Mouse (Mus musculus): ENCODE data around the gene Ssbp3. TPM values are rescaled to one million over a fixed set of nuclear protein-coding genes. Genes with fewer than 3 reads are reported as not detected.

The Ssbp3 gene
- total and polyA plus RNA-seq, 2 experiments: 12.9 to 36.7 TPM

- Histone ChIP-seq H3K9ac (ENCODE audit: low read depth, low read length) (no peak overlapping the region), H3K27ac (replicated peaks; ENCODE audit: insufficient read depth, low read depth, low read length) (no peak overlapping the region), H3K4me3 (ENCODE audit: insufficient read depth, low read depth, low read length) (no peak overlapping the region), H3K36me3 (ENCODE audit: control insufficient read depth, insufficient read depth, low read length) (peaks cover 4% of the 10 kb centered on the region; the same call in 1 of the 2 replicates), H3K27me3 (ENCODE audit: control insufficient read depth, insufficient read depth, low read length) (no peaks in the 10 kb centered on the region), H3K79me2 (ENCODE audit: control insufficient read depth, insufficient read depth, low read length) (no peaks in the 10 kb centered on the region), H3K4me1 (ENCODE audit: control insufficient read depth, insufficient read depth, low read length) (no peaks in the 10 kb centered on the region)
- no peak for DNase-seq (ENCODE audit: extremely low read depth, low read depth, low spot score)
- 100% methylated on average over 2 of the region's 2 CpGs for WGBS
- TF ChIP-seq CTCF (IDR thresholded peaks at IDR 0.05; ENCODE audit: low read depth, low read length) (no peak), POLR2A (IDR thresholded peaks at IDR 0.05; ENCODE audit: extremely low read depth, insufficient read depth, low read length) (no peak)
Measured at GRCm38 (mm10) chr4:107036985-107037384, 126.5 kb downstream of the Ssbp3 start.

- peaks cover 2% of the 10 kb centered on the region; the same call in 1 of the 2 replicates for H3K36me3 ChIP-seq (ENCODE audit: control insufficient read depth, insufficient read depth, low read length)
- H3K9ac ChIP-seq (ENCODE audit: low read depth, low read length): no peak overlapping the region
- no peak overlapping the region for H3K4me3 ChIP-seq (ENCODE audit: insufficient read depth, low read depth, low read length)
- no peak overlapping the region for H3K27ac ChIP-seq (replicated peaks; ENCODE audit: insufficient read depth, low read depth, low read length)
- WGBS: 93% methylated on average over 4 of the region's 4 CpGs
- no peaks in the 10 kb centered on the region for H3K79me2 ChIP-seq (ENCODE audit: control insufficient read depth, insufficient read depth, low read length)
- DNase-seq (ENCODE audit: extremely low read depth, low read depth, low spot score): no peak
- TF ChIP-seq POLR2A (IDR thresholded peaks at IDR 0.05; ENCODE audit: extremely low read depth, insufficient read depth, low read length) (no peak), CTCF (IDR thresholded peaks at IDR 0.05; ENCODE audit: low read depth, low read length) (no peak)
- H3K4me1 ChIP-seq (ENCODE audit: control insufficient read depth, insufficient read depth, low read length): no peaks in the 10 kb centered on the region
- no peaks in the 10 kb centered on the region for H3K27me3 ChIP-seq (ENCODE audit: control insufficient read depth, insufficient read depth, low read length)
Measured at GRCm38 (mm10) chr4:107038303-107038702, 127.8 kb downstream of the Ssbp3 start.

- Histone ChIP-seq H3K27me3 (ENCODE audit: control insufficient read depth, insufficient read depth, low read length) (no peaks in the 10 kb centered on the region), H3K4me3 (ENCODE audit: insufficient read depth, low read depth, low read length) (no peak overlapping the region), H3K36me3 (ENCODE audit: control insufficient read depth, insufficient read depth, low read length) (peaks cover 4% of the 10 kb centered on the region; the same call in 1 of the 2 replicates), H3K27ac (replicated peaks; ENCODE audit: insufficient read depth, low read depth, low read length) (no peak overlapping the region), H3K79me2 (ENCODE audit: control insufficient read depth, insufficient read depth, low read length) (no peaks in the 10 kb centered on the region), H3K9ac (ENCODE audit: low read depth, low read length) (no peak overlapping the region), H3K4me1 (ENCODE audit: control insufficient read depth, insufficient read depth, low read length) (no peaks in the 10 kb centered on the region)
- no peak for TF ChIP-seq POLR2A (IDR thresholded peaks at IDR 0.05; ENCODE audit: extremely low read depth, insufficient read depth, low read length)
- no peak for TF ChIP-seq CTCF (IDR thresholded peaks at IDR 0.05; ENCODE audit: low read depth, low read length)
- DNase-seq (ENCODE audit: extremely low read depth, low read depth, low spot score): no peak
- WGBS: 97% methylated on average over 8 of the region's 8 CpGs
Measured at GRCm38 (mm10) chr4:107039270-107039669, 128.8 kb downstream of the Ssbp3 start.

- H3K36me3 ChIP-seq (ENCODE audit: control insufficient read depth, insufficient read depth, low read length): peaks cover 4% of the 10 kb centered on the region; the same call in 1 of the 2 replicates
- no peak overlapping the region for H3K9ac ChIP-seq (ENCODE audit: low read depth, low read length)
- WGBS: 86% methylated on average over 6 of the region's 6 CpGs
- H3K27me3 ChIP-seq (ENCODE audit: control insufficient read depth, insufficient read depth, low read length): no peaks in the 10 kb centered on the region
- TF ChIP-seq CTCF (IDR thresholded peaks at IDR 0.05; ENCODE audit: low read depth, low read length) (no peak), POLR2A (IDR thresholded peaks at IDR 0.05; ENCODE audit: extremely low read depth, insufficient read depth, low read length) (no peak)
- no peaks in the 10 kb centered on the region for H3K4me1 ChIP-seq (ENCODE audit: control insufficient read depth, insufficient read depth, low read length)
- DNase-seq (ENCODE audit: extremely low read depth, low read depth, low spot score): no peak
- no peaks in the 10 kb centered on the region for H3K79me2 ChIP-seq (ENCODE audit: control insufficient read depth, insufficient read depth, low read length)
- no peak overlapping the region for H3K4me3 ChIP-seq (ENCODE audit: insufficient read depth, low read depth, low read length)
- no peak overlapping the region for H3K27ac ChIP-seq (replicated peaks; ENCODE audit: insufficient read depth, low read depth, low read length)
Measured at GRCm38 (mm10) chr4:107042304-107042703, 131.8 kb downstream of the Ssbp3 start.

- DNase-seq (ENCODE audit: extremely low read depth, low read depth, low spot score): no peak
- no peak overlapping the region for H3K4me3 ChIP-seq (ENCODE audit: insufficient read depth, low read depth, low read length)
- H3K27ac ChIP-seq (replicated peaks; ENCODE audit: insufficient read depth, low read depth, low read length): no peak overlapping the region
- no peaks in the 10 kb centered on the region for H3K4me1 ChIP-seq (ENCODE audit: control insufficient read depth, insufficient read depth, low read length)
- H3K79me2 ChIP-seq (ENCODE audit: control insufficient read depth, insufficient read depth, low read length): no peaks in the 10 kb centered on the region
- peaks cover 2% of the 10 kb centered on the region; the same call in 1 of the 2 replicates for H3K36me3 ChIP-seq (ENCODE audit: control insufficient read depth, insufficient read depth, low read length)
- TF ChIP-seq CTCF (IDR thresholded peaks at IDR 0.05; ENCODE audit: low read depth, low read length) (no peak), POLR2A (IDR thresholded peaks at IDR 0.05; ENCODE audit: extremely low read depth, insufficient read depth, low read length) (no peak)
- H3K9ac ChIP-seq (ENCODE audit: low read depth, low read length): no peak overlapping the region
- H3K27me3 ChIP-seq (ENCODE audit: control insufficient read depth, insufficient read depth, low read length): no peaks in the 10 kb centered on the region
- WGBS: 95% methylated on average over 13 of the region's 13 CpGs
Measured at GRCm38 (mm10) chr4:107045188-107045587, 134.7 kb downstream of the Ssbp3 start.

- Histone ChIP-seq H3K4me1 (ENCODE audit: control insufficient read depth, insufficient read depth, low read length) (no peaks in the 10 kb centered on the region), H3K27ac (replicated peaks; ENCODE audit: insufficient read depth, low read depth, low read length) (no peak overlapping the region), H3K9ac (ENCODE audit: low read depth, low read length) (no peak overlapping the region), H3K4me3 (ENCODE audit: insufficient read depth, low read depth, low read length) (no peak overlapping the region), H3K79me2 (ENCODE audit: control insufficient read depth, insufficient read depth, low read length) (no peaks in the 10 kb centered on the region), H3K36me3 (ENCODE audit: control insufficient read depth, insufficient read depth, low read length) (peaks cover 2% of the 10 kb centered on the region; the same call in 1 of the 2 replicates), H3K27me3 (ENCODE audit: control insufficient read depth, insufficient read depth, low read length) (no peaks in the 10 kb centered on the region)
- no peak for DNase-seq (ENCODE audit: extremely low read depth, low read depth, low spot score)
- TF ChIP-seq CTCF (IDR thresholded peaks at IDR 0.05; ENCODE audit: low read depth, low read length): no peak
- no peak for TF ChIP-seq POLR2A (IDR thresholded peaks at IDR 0.05; ENCODE audit: extremely low read depth, insufficient read depth, low read length)
- 88% methylated on average over 5 of the region's 5 CpGs for WGBS
Measured at GRCm38 (mm10) chr4:107047806-107048205, 137.3 kb downstream of the Ssbp3 start.
